Mouse (Mus musculus): Measurements from ENCODE around the gene Cbx6. TPM values are rescaled to one million over a fixed set of nuclear protein-coding genes. Genes with fewer than 3 reads are reported as not detected.

The Cbx6 gene
- total RNA-seq, 2 experiments from 2014 or later = 412 to 417 TPM

- no peak for DNase-seq (ENCODE audit: low spot score in 2 of 2)
- intact Hi-C loops (cut with DNase I) = no loop called here
Measured at GRCm38 (mm10) chr15:79777749-79778148, 56.7 kb downstream of the Cbx6 start, which contains the start of gene Dnal4. TSS of gene Dnal4 (minus strand) at chr15:79777849.

- DNase-seq (ENCODE audit: low spot score in 2 of 2) = peak in 1 of 2 experiments; percentile 64
- intact Hi-C loops (cut with DNase I) = no loop called here
Measured at GRCm38 (mm10) chr15:79775662-79776061, 58.8 kb downstream of the Cbx6 start.

- intact Hi-C loops (cut with DNase I) = no loop called here
- DNase-seq (ENCODE audit: low spot score in 2 of 2) = peak; percentile 91 to 95
Measured at GRCm38 (mm10) chr15:79774117-79775027, 60.1 kb downstream of the Cbx6 start.

Other genes with a start within 250 kb of the Cbx6 start
- gene Dmc1, start 229.6 kb downstream of the Cbx6 start, total RNA-seq (2021) = 1 to 10 TPM; 1.3 to 1.4 TPM
- 10 to 100 TPM in 1 of 2 experiments, 1 to 10 TPM in 1; 8.0 to 13.2 TPM for gene Fam227a, start 175.7 kb downstream of the Cbx6 start, total RNA-seq (2021)
- 10 to 100 TPM; 43.5 to 56.1 TPM for gene Cby1, start 175.5 kb downstream of the Cbx6 start, total RNA-seq (2021)
- gene Tomm22, start 163.8 kb downstream of the Cbx6 start, total RNA-seq (2021) = 10 to 100 TPM; 90.7 to 100.0 TPM
- gene Josd1, start 146.8 kb downstream of the Cbx6 start, total RNA-seq (2021) = 10 to 100 TPM; 64.0 to 69.3 TPM
- gene Gtpbp1, start 143.8 kb downstream of the Cbx6 start, total RNA-seq (2021) = 10 to 100 TPM; 45.1 to 47.1 TPM
- 10 to 100 TPM; 43.2 to 47.5 TPM for gene Sun2, start 92.2 kb downstream of the Cbx6 start, total RNA-seq (2021)
- 10 to 100 TPM; 50.7 to 51.3 TPM for gene Dnal4, start 56.8 kb downstream of the Cbx6 start, total RNA-seq (2021)
- 100 to 1,000 TPM; 800 to 830 TPM for gene Nptxr, start 29.9 kb downstream of the Cbx6 start, total RNA-seq (2021)
- 10 to 100 TPM; 17.3 to 19.1 TPM for gene Npcd, start 451 bp downstream of the Cbx6 start, total RNA-seq (2021)
- 1 to 10 TPM; 4.9 to 5.1 TPM for gene Apobec3, start 57.0 kb upstream of the Cbx6 start, total RNA-seq (2021)
- gene Cbx7, start 136.4 kb upstream of the Cbx6 start, total RNA-seq (2021) = 10 to 100 TPM; 40.5 to 46.5 TPM
- 10 to 100 TPM; 31.3 to 32.4 TPM for gene Pdgfb, start 180.3 kb upstream of the Cbx6 start, total RNA-seq (2021)

All from left cerebral cortex, postnatal 36 days (tissue).